ENCODE assay signal across 8 mouse cellular contexts in genomic region chr2:120849449-120850423, GRCm38 (mm10). TPM values are rescaled to one million over a fixed set of nuclear protein-coding genes. Genes with fewer than 3 reads are reported as not detected.
DNase-seq lines count a peak whose midpoint lies in the region; ATAC-seq and TF ChIP-seq lines count a peak whose summit lies in the region.

Gene Cdan1, minus strand, starts transcription at chr2:120850128.

- no peaks in the 10 kb centered on the region for H3K79me2 ChIP-seq in CH12.LX (replicated peaks; ENCODE audit: control insufficient read depth, extremely low read depth, insufficient read depth, poor library complexity, severe bottlenecking)

- WGBS in embryonic facial prominence, embryonic 11.5 days = under 1% methylated on average over 53 of the region's 71 CpGs
- under 1% methylated on average over 54 of the region's 71 CpGs for WGBS in heart, embryonic 13.5 days
- under 1% methylated on average over 42 of the region's 71 CpGs for WGBS in lung, postnatal 0 days

- no peak for DNase-seq in CH12.LX (ENCODE audit: extremely low read depth)
- DNase-seq in adrenal gland, adult 2 months = peak; percentile 76
- DNase-seq in embryonic facial prominence, embryonic 11.5 days (ENCODE audit: low spot score) = peak; percentile 59
- peak in 1 of 2 experiments; percentile 32 for DNase-seq in layer of hippocampus, adult 2 months (ENCODE audit: low spot score in 2 of 2)
- peak; percentile 59 for DNase-seq in lung, postnatal 0 days (ENCODE audit: low spot score)
- peak; percentile 35 for DNase-seq in ovary, postnatal 14 days (ENCODE audit: low spot score)
- peak; percentile 37 for DNase-seq in urinary bladder, postnatal 25 days (ENCODE audit: low spot score)

- TF ChIP-seq CTCF in CH12.LX (conservative IDR thresholded peaks at IDR 0.05 in 1 of 2, IDR thresholded peaks at IDR 0.05 in 1 of 2; ENCODE audit: low read depth in 2 of 2, low read length in 2 of 2) = no peak
- no peak for TF ChIP-seq CTCF in layer of hippocampus, adult 2 months (conservative IDR thresholded peaks at IDR 0.05)
- TF ChIP-seq CTCF in lung, postnatal 0 days (IDR thresholded peaks at IDR 0.05) = no peak

- no peak for TF ChIP-seq EP300 in CH12.LX (IDR thresholded peaks at IDR 0.05; ENCODE audit: low read length)
- TF ChIP-seq EP300 in lung, postnatal 0 days (IDR thresholded peaks at IDR 0.05) = no peak

- no peak for TF ChIP-seq RAD21 in CH12.LX (IDR thresholded peaks at IDR 0.05; ENCODE audit: low read depth, low read length)

- TF ChIP-seq POLR2A in CH12.LX (IDR thresholded peaks at IDR 0.05; ENCODE audit: low read depth, low read length) = no peak; the same call in 1 of the 2 replicates

- peak within 1 kb of the TSS; percentile 25 for H3K9ac ChIP-seq in CH12.LX (ENCODE audit: insufficient read depth, low read depth)
- H3K9ac ChIP-seq in embryonic facial prominence, embryonic 11.5 days (replicated peaks; ENCODE audit: low read length) = peak within 1 kb of the TSS; percentile 81
- H3K9ac ChIP-seq in heart, embryonic 13.5 days = peak within 1 kb of the TSS; percentile 91
- peak within 1 kb of the TSS; percentile 54 for H3K9ac ChIP-seq in lung, postnatal 0 days (replicated peaks; ENCODE audit: low read depth)

- no peaks in the 10 kb centered on the region for H3K9me3 ChIP-seq in CH12.LX (replicated peaks; ENCODE audit: low read length)
- H3K9me3 ChIP-seq in embryonic facial prominence, embryonic 11.5 days (replicated peaks; ENCODE audit: control insufficient read depth, low read length) = no peaks in the 10 kb centered on the region
- H3K9me3 ChIP-seq in heart, embryonic 13.5 days = no peaks in the 10 kb centered on the region
- H3K9me3 ChIP-seq in lung, postnatal 0 days (ENCODE audit: low read length) = no peaks in the 10 kb centered on the region

- ATAC-seq in embryonic facial prominence, embryonic 11.5 days (replicated peaks; ENCODE audit: insufficient number of reproducible peaks, low FRiP score, low TSS enrichment, low read depth) = peak; percentile 74
- ATAC-seq in heart, embryonic 13.5 days (ENCODE audit: extremely low read depth, insufficient number of reproducible peaks, low FRiP score, low TSS enrichment) = peak; percentile 56
- peak; percentile 46 for ATAC-seq in lung, postnatal 0 days

- H3K36me3 ChIP-seq in CH12.LX (replicated peaks in 1 of 2; ENCODE audit: control insufficient read depth in 1 of 2, insufficient read depth in 1 of 2, low read length in 1 of 2) = no peaks in the 10 kb centered on the region
- H3K36me3 ChIP-seq in embryonic facial prominence, embryonic 11.5 days (replicated peaks; ENCODE audit: control insufficient read depth, insufficient read depth, low read depth, low read length) = no peaks in the 10 kb centered on the region
- no peaks in the 10 kb centered on the region for H3K36me3 ChIP-seq in heart, embryonic 13.5 days
- H3K36me3 ChIP-seq in lung, postnatal 0 days (ENCODE audit: insufficient read depth, low read length) = no peaks in the 10 kb centered on the region

- peak within 1 kb of the TSS; percentile 64 to 85 (median 76) for H3K4me3 ChIP-seq in CH12.LX (replicated peaks in 1 of 3; ENCODE audit: low read depth in 2 of 3, low read length in 2 of 3, poor library complexity in 1 of 3)
- peak within 1 kb of the TSS; percentile 79 for H3K4me3 ChIP-seq in embryonic facial prominence, embryonic 11.5 days (ENCODE audit: low read depth, low read length)
- H3K4me3 ChIP-seq in heart, embryonic 13.5 days = peak within 1 kb of the TSS; percentile 79
- peak within 1 kb of the TSS; percentile 77 for H3K4me3 ChIP-seq in layer of hippocampus, adult 2 months
- peak within 1 kb of the TSS; percentile 90 for H3K4me3 ChIP-seq in lung, postnatal 0 days (ENCODE audit: low read depth, low read length)

- dilution Hi-C loops in CH12.LX (cut with MboI; ENCODE audit: extremely low pct_ligation_motif_present, extremely low pct_unique_long_range_greater_than_20kb, low sequenced_read_pairs) = no loop called here

- no peak within 1 kb of the TSS for H3K27ac ChIP-seq in CH12.LX (ENCODE audit: insufficient read depth, low read depth)
- H3K27ac ChIP-seq in embryonic facial prominence, embryonic 11.5 days (replicated peaks; ENCODE audit: low read depth, low read length) = peak within 1 kb of the TSS; percentile 13; the same call in 1 of the 2 replicates
- H3K27ac ChIP-seq in heart, embryonic 13.5 days (replicated peaks) = peak within 1 kb of the TSS; percentile 65
- peak within 1 kb of the TSS; percentile 91 for H3K27ac ChIP-seq in layer of hippocampus, adult 2 months
- 0 out of 2 replicates have a peak within 1 kb of the TSS, but pooled peaks have one; percentile 20 for H3K27ac ChIP-seq in lung, postnatal 0 days (ENCODE audit: low read length)

- in situ Hi-C loops in CH12.LX (cut with MboI; ENCODE audit: low pct_ligation_motif_present, low pct_unique_long_range_greater_than_20kb, low sequenced_read_pairs) = no loop called here

- peaks cover 5 to 22% of the 10 kb centered on the region in 2 experiments; a peak in 3 of 4 replicates for H3K4me1 ChIP-seq in CH12.LX (ENCODE audit: control insufficient read depth in 1 of 2, insufficient read depth in 2 of 2)
- no peaks in the 10 kb centered on the region for H3K4me1 ChIP-seq in embryonic facial prominence, embryonic 11.5 days (ENCODE audit: control insufficient read depth, insufficient read depth, low read length)
- H3K4me1 ChIP-seq in heart, embryonic 13.5 days = peaks cover 14% of the 10 kb centered on the region
- no peaks in the 10 kb centered on the region for H3K4me1 ChIP-seq in lung, postnatal 0 days (ENCODE audit: insufficient read depth, low read depth, low read length)

- peak within 1 kb of the TSS; percentile 97 for H3K4me2 ChIP-seq in CH12.LX (ENCODE audit: insufficient read depth, low read depth, poor library complexity, severe bottlenecking)
- H3K4me2 ChIP-seq in embryonic facial prominence, embryonic 11.5 days (ENCODE audit: low read depth, low read length) = peak within 1 kb of the TSS; percentile 82
- H3K4me2 ChIP-seq in heart, embryonic 13.5 days = peak within 1 kb of the TSS; percentile 80
- H3K4me2 ChIP-seq in lung, postnatal 0 days (replicated peaks; ENCODE audit: low read depth, low read length) = peak within 1 kb of the TSS; percentile 89

- H3K27me3 ChIP-seq in CH12.LX (replicated peaks) = peaks cover 10% of the 10 kb centered on the region
- no peaks in the 10 kb centered on the region for H3K27me3 ChIP-seq in embryonic facial prominence, embryonic 11.5 days (ENCODE audit: control insufficient read depth, insufficient read depth, low read length)
- H3K27me3 ChIP-seq in heart, embryonic 13.5 days (replicated peaks) = no peaks in the 10 kb centered on the region
- no peaks in the 10 kb centered on the region for H3K27me3 ChIP-seq in lung, postnatal 0 days (replicated peaks; ENCODE audit: insufficient read depth, low read length)

TF ChIP-seq in CH12.LX, 34 proteins besides CTCF, POLR2A, EP300 and RAD21:
- TF ChIP-seq NELFE (IDR thresholded peaks at IDR 0.05; ENCODE audit: low read depth, low read length) = no peak
- peak; percentile 47; the same call in 1 of the 2 replicates for TF ChIP-seq SIN3A (IDR thresholded peaks at IDR 0.05; ENCODE audit: low read length)
- peak; percentile 38; the same call in 1 of the 2 replicates for TF ChIP-seq MXI1 (IDR thresholded peaks at IDR 0.05; ENCODE audit: low read depth, low read length)

RNA-seq across cellular contexts. Expression of gene Cdan1, which starts in this region (rescaled TPM):
- total RNA-seq in CH12.LX (2012; rRNA removed) (10.1 and 12.9 TPM in 2 replicates), CH12.LX (2014; rRNA removed) (5.8 and 7.8 TPM in 2 replicates)
- polyA plus RNA-seq in CH12.LX (2012; ENCODE audit: insufficient read length, low read depth) = 13.8 and 14.8 TPM in 2 replicates
- total RNA-seq in adrenal gland, adult 2 months (2021) = 10 to 100 TPM; 11.4 to 12.4 TPM
- 20.1 and 26.6 TPM in 2 replicates for polyA plus RNA-seq in adrenal gland, adult 2 months (2012; rRNA removed)
- 6.8 and 7.5 TPM in 2 replicates for polyA plus RNA-seq in embryonic facial prominence, embryonic 11.5 days (2014; fragmentation: Nextera tagmentation; extraction: Ambion mirVana)
- polyA plus RNA-seq in heart, embryonic 13.5 days (2015; fragmentation: Nextera tagmentation; extraction: Ambion mirVana) = 5.3 and 5.5 TPM in 2 replicates
- 10 to 100 TPM; 24.0 to 38.2 TPM for total RNA-seq in layer of hippocampus, adult 2 months (2021)
- 3.9 and 4.0 TPM in 2 replicates for polyA plus RNA-seq in lung, postnatal 0 days (2015; fragmentation: Nextera tagmentation; extraction: Ambion mirVana)

Comparison
In these comparisons a context has a peak if more than half of its experiments do, and no peak if none do; other contexts are left out.
1. H3K9ac ChIP-seq: peak in every context shown above with its lines; median percentile 91 in heart, embryonic 13.5 days; 81 in embryonic facial prominence, embryonic 11.5 days; 54 in lung, postnatal 0 days; 25 in CH12.LX.